Mouse (Mus musculus) layer of hippocampus, adult 2 months (tissue): ENCODE measurements at regions not wholly inside any gene's neighbourhood (a gene's known extent, or its start where the extent isn't known, plus 50 kb on each side); places are given as distances from the start of the nearest gene placed in this dataset.

Experiments used
- DNase-seq, 2 experiments: peaks; one replicate each; pipeline ENCODE4 v3.0.0; 2022; ENCODE audit warnings: low spot score in 2 of 2
- H3K27ac ChIP-seq: fragments of 200-600 bp; 2 replicates; pipeline ENCODE4 v1.8.1; 2022
- H3K4me3 ChIP-seq: fragments of 200-600 bp; 2 replicates; pipeline ENCODE4 v1.8.1; 2022; ENCODE audit warnings: mild to moderate bottlenecking
- CTCF ChIP-seq: fragments of 200-600 bp; conservative IDR thresholded peaks from 2 replicates; pipeline ENCODE4 v1.8.1; 2022; ENCODE audit warnings: antibody characterized with exemption, mild to moderate bottlenecking, moderate library complexity

DNA sequence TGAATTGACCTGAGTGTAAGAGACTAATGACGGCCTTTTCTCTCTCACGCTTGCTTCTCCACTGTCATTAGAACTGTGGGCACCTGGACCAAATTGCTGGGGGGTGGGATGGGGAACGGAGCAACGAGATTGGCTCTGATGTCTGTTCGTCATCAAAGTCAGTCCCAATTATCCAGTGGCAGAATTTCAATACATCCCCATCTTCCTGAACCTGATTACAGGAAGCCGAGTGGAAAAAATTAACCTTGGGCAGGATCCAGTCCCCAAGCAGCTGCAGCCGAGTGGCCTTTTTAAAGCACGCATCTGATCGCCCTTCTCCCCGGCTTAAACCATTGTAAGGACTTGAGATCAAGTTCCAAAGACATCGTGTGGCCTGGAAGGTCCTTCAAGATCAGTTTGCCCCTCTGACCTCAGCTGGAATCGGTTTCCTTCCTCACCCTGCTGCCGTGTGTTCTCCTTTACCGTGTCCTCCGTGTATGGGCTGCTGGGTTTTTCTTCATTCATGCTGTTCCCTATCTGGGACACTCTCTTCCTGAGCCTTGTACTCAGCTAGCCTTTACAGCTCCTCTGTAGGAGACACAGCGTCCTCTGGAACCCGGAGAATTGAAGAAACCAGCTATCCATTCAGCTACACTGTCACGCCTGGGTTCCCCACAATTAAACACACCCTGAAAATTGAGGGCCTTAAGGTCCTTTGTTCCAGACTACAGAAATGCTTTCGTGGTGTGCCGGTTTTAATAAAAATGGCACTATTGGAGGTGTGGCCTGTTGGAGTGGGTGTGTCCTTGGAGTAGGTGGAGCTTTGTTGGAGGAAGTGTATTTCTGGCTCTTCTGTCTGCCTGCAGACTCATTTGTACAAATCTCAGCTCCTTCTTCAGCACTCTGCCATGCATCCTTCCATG, 61.9 kb upstream of the Kit start:
- DNase-seq = no peak
- Histone ChIP-seq H3K4me3 (no peak overlapping the region), H3K27ac (no peak overlapping the region)
- TF ChIP-seq CTCF = no peak

- TF ChIP-seq CTCF = no peak
- no peak for DNase-seq
- no peak overlapping the region for H3K27ac ChIP-seq
- H3K4me3 ChIP-seq = no peak overlapping the region
Measured at GRCm38 (mm10) chr5:75518213-75518612, 56.5 kb upstream of the Kit start.

GRCm38 (mm10) chr5:75523041-75523678, 51.6 kb upstream of the Kit start:
- DNase-seq = no peak
- Histone ChIP-seq H3K27ac (no peak overlapping the region), H3K4me3 (no peak overlapping the region)
- no peak for TF ChIP-seq CTCF
